Mouse (Mus musculus) cerebellum, adult 2 months (tissue): ENCODE measurements at regions not wholly inside any gene's neighbourhood (a gene's known extent, or its start where the extent isn't known, plus 50 kb on each side); places are given as distances from the start of the nearest gene placed in this dataset.

Source experiments
- CTCF ChIP-seq: fragments of 200-500 bp; IDR thresholded peaks from 2 replicates; pipeline ENCODE4 v1.5.1; 2011; ENCODE audit warnings: low read depth, mild to moderate bottlenecking, control low read depth, low read length, moderate library complexity, borderline replicate concordance; ENCODE audit not compliant: insufficient read depth
- POLR2A ChIP-seq: fragments of 200-500 bp; IDR thresholded peaks from 2 replicates; pipeline ENCODE4 v1.6.1; 2011; ENCODE audit warnings: low read length, control low read depth, borderline replicate concordance; ENCODE audit not compliant: insufficient read depth

GRCm38 (mm10) chr13:5724364-5724763, 136.9 kb upstream of the Klf6 start:
- TF ChIP-seq CTCF (no peak), POLR2A (no peak)
